Mouse (Mus musculus) liver, adult 10 weeks (tissue): ENCODE measurements around the gene Mpig6b. TPM values are rescaled to one million over a fixed set of nuclear protein-coding genes. Genes with fewer than 3 reads are reported as not detected.

ENCODE experiments used
- polyA plus RNA-seq: library from polyadenylated mRNA; stranded (reverse); fragments of 350-450 nt; fragmentation: Illumina TruSeq; extraction: RNeasy Lipid Tissue Mini Kit (QIAGEN cat#74804); gene quantifications from one replicate; pipeline ENCODE4 v1.2.3, GENCODE M21; 2014; ENCODE audit warnings: low read depth, low replicate concordance

Gene Mpig6b
- polyA plus RNA-seq, 1 experiment from 2014 or later = not detected

Other genes starting within 250 kb of the Mpig6b start
- 3.5 TPM for gene Stk19, start 229.2 kb downstream of the Mpig6b start, polyA plus RNA-seq
- 3.6 TPM for gene Dxo, start 229.2 kb downstream of the Mpig6b start, polyA plus RNA-seq
- gene Skiv2l, start 216.0 kb downstream of the Mpig6b start, polyA plus RNA-seq = 3.2 TPM
- 1.5 TPM for gene Nelfe, start 215.8 kb downstream of the Mpig6b start, polyA plus RNA-seq
- gene Cfb, start 203.7 kb downstream of the Mpig6b start, polyA plus RNA-seq = 281 TPM
- 0.69 TPM for gene Zbtb12, start 186.7 kb downstream of the Mpig6b start, polyA plus RNA-seq
- gene Gm20547, start 184.1 kb downstream of the Mpig6b start, polyA plus RNA-seq = 33.6 TPM
- gene C2, start 167.9 kb downstream of the Mpig6b start, polyA plus RNA-seq = 24.6 TPM
- gene Ehmt2, start 167.7 kb downstream of the Mpig6b start, polyA plus RNA-seq = 7.4 TPM
- gene Slc44a4, start 151.7 kb downstream of the Mpig6b start, polyA plus RNA-seq = not detected
- gene Neu1, start 134.9 kb downstream of the Mpig6b start, polyA plus RNA-seq = 3.7 TPM
- gene Hspa1b, start 106.9 kb downstream of the Mpig6b start, polyA plus RNA-seq = 1.3 TPM
- not detected for gene Gm20481, start 96.3 kb downstream of the Mpig6b start, polyA plus RNA-seq
- gene Hspa1a, start 94.0 kb downstream of the Mpig6b start, polyA plus RNA-seq = not detected
- not detected for gene Hspa1l, start 93.5 kb downstream of the Mpig6b start, polyA plus RNA-seq
- gene Lsm2, start 84.3 kb downstream of the Mpig6b start, polyA plus RNA-seq = 12.7 TPM
- 1.2 TPM for gene Vars, start 65.2 kb downstream of the Mpig6b start, polyA plus RNA-seq
- not detected for gene Vwa7, start 49.6 kb downstream of the Mpig6b start, polyA plus RNA-seq
- gene Sapcd1, start 38.2 kb downstream of the Mpig6b start, polyA plus RNA-seq = not detected
- gene Msh5, start 19.4 kb downstream of the Mpig6b start, polyA plus RNA-seq = 1.1 TPM
- 5.7 TPM for gene Clic1, start 16.2 kb downstream of the Mpig6b start, polyA plus RNA-seq
- not detected for gene Ddah2, start 7.1 kb downstream of the Mpig6b start, polyA plus RNA-seq
- gene Ly6g6c, start 796 bp downstream of the Mpig6b start, polyA plus RNA-seq = not detected
- not detected for gene Ly6g6e, start 10.7 kb upstream of the Mpig6b start, polyA plus RNA-seq
- not detected for gene Ly6g6d, start 11.9 kb upstream of the Mpig6b start, polyA plus RNA-seq
- gene Ly6g6f, start 19.4 kb upstream of the Mpig6b start, polyA plus RNA-seq = not detected
- gene Abhd16a, start 23.1 kb upstream of the Mpig6b start, polyA plus RNA-seq = 4.4 TPM
- gene Ly6g5c, start 42.1 kb upstream of the Mpig6b start, polyA plus RNA-seq = not detected
- not detected for gene Ly6g5b, start 49.2 kb upstream of the Mpig6b start, polyA plus RNA-seq
- 1.4 TPM for gene Gpank1, start 55.3 kb upstream of the Mpig6b start, polyA plus RNA-seq
- gene Csnk2b, start 55.9 kb upstream of the Mpig6b start, polyA plus RNA-seq = 97.4 TPM
- 1.3 TPM for gene D17H6S53E, start 60.2 kb upstream of the Mpig6b start, polyA plus RNA-seq
- 85.5 TPM for gene Apom, start 65.9 kb upstream of the Mpig6b start, polyA plus RNA-seq
- 5.2 TPM for gene Bag6, start 69.0 kb upstream of the Mpig6b start, polyA plus RNA-seq
- gene Prrc2a, start 98.7 kb upstream of the Mpig6b start, polyA plus RNA-seq = 3.7 TPM
- gene Aif1, start 109.9 kb upstream of the Mpig6b start, polyA plus RNA-seq = 7.5 TPM
- not detected for gene Lst1, start 122.3 kb upstream of the Mpig6b start, polyA plus RNA-seq
- gene Ltb, start 128.3 kb upstream of the Mpig6b start, polyA plus RNA-seq = not detected
- gene Tnf, start 135.8 kb upstream of the Mpig6b start, polyA plus RNA-seq = 0.26 TPM
- gene Lta, start 139.2 kb upstream of the Mpig6b start, polyA plus RNA-seq = not detected
- not detected for gene Gm16181, start 154.7 kb upstream of the Mpig6b start, polyA plus RNA-seq
- gene Atp6v1g2, start 167.5 kb upstream of the Mpig6b start, polyA plus RNA-seq = 2.6 TPM
- gene Nfkbil1, start 169.6 kb upstream of the Mpig6b start, polyA plus RNA-seq = 0.87 TPM
- gene Ddx39b, start 175.6 kb upstream of the Mpig6b start, polyA plus RNA-seq = 7.4 TPM
- gene H2-D1, start 196.5 kb upstream of the Mpig6b start, polyA plus RNA-seq = 78.7 TPM